Mouse (Mus musculus) MEL (cell line): ENCODE measurements around the gene Ubr7. TPM values are rescaled to one million over a fixed set of nuclear protein-coding genes. Genes with fewer than 3 reads are reported as not detected.

Source experiments
- DNase-seq: peaks from one replicate; pipeline ENCODE4 v3.0.0; 2011; ENCODE audit warnings: low read depth, low spot score
- H3K27ac ChIP-seq: 2 replicates; pipeline ENCODE4 v1.5.1; 2012; ENCODE audit warnings: low read depth, mild to moderate bottlenecking, control low read depth, low read length, moderate library complexity; ENCODE audit not compliant: control insufficient read depth
- H3K27me3 ChIP-seq, 2 experiments: fragments of 150-350 bp in 1 of 2; sonication (generic) in 1 of 2; 2 replicates each; pipeline ENCODE4 v1.6.1; 2012; ENCODE audit warnings: low read length in 2 of 2, mild to moderate bottlenecking in 2 of 2, improper control_type of control experiment in 1 of 2, moderate library complexity in 1 of 2; ENCODE audit not compliant: insufficient read depth in 2 of 2, control insufficient read depth in 1 of 2
- H3K36me3 ChIP-seq, 2 experiments: 2 replicates each; pipeline ENCODE4 v1.6.1; 2012 to 2014; ENCODE audit warnings: low read length in 2 of 2, improper control_type of control experiment in 1 of 2, inconsistent platforms in 1 of 2, mild to moderate bottlenecking in 1 of 2; ENCODE audit not compliant: insufficient read depth in 2 of 2, control insufficient read depth in 1 of 2
- H3K4me1 ChIP-seq, 2 experiments: fragments of 150-350 bp in 1 of 2; sonication (generic) in 1 of 2; 2 replicates each; pipeline ENCODE4 v1.6.1; 2012; ENCODE audit warnings: low read length in 2 of 2, improper control_type of control experiment in 1 of 2, mild to moderate bottlenecking in 1 of 2; ENCODE audit not compliant: insufficient read depth in 2 of 2, control insufficient read depth in 1 of 2
- H3K4me3 ChIP-seq, 2 experiments: fragments of 150-350 bp in 1 of 2; sonication (generic) in 1 of 2; 2 replicates each; pipeline ENCODE4 v1.5.1; 2012; ENCODE audit warnings: low read depth in 2 of 2, low read length in 2 of 2, mild to moderate bottlenecking in 2 of 2, moderate library complexity in 2 of 2, control low read depth in 1 of 2, improper control_type of control experiment in 1 of 2; ENCODE audit not compliant: control insufficient read depth in 1 of 2, insufficient read depth in 1 of 2
- H3K79me2 ChIP-seq: 2 replicates; pipeline ENCODE4 v1.6.1; 2012; ENCODE audit warnings: mild to moderate bottlenecking, low read length, moderate library complexity; ENCODE audit not compliant: control insufficient read depth, poor library complexity, insufficient read depth
- H3K9ac ChIP-seq: 2 replicates; pipeline ENCODE4 v1.6.1; 2012; ENCODE audit warnings: low read depth, mild to moderate bottlenecking, control low read depth, low read length, moderate library complexity; ENCODE audit not compliant: control insufficient read depth, poor library complexity, severe bottlenecking
- H3K9me3 ChIP-seq: fragments of 150-350 bp; sonication (generic); replicated peaks from 2 replicates; pipeline ENCODE4 v1.6.1; 2012; ENCODE audit warnings: mild to moderate bottlenecking, low read length, improper control_type of control experiment, moderate library complexity; ENCODE audit not compliant: insufficient read depth
- CHD1 ChIP-seq: IDR thresholded peaks from 2 replicates; pipeline ENCODE4 v1.6.1; 2012; ENCODE audit warnings: low read depth, mild to moderate bottlenecking, inconsistent platforms, low read length, improper control_type of control experiment
- GATA1 ChIP-seq: IDR thresholded peaks from 2 replicates; pipeline ENCODE4 v1.6.1; 2011; ENCODE audit warnings: low read depth, low read length, improper control_type of control experiment
- HCFC1 ChIP-seq: IDR thresholded peaks from 2 replicates; pipeline ENCODE4 v1.6.1; 2012; ENCODE audit warnings: low read depth, mild to moderate bottlenecking, inconsistent platforms, low read length, improper control_type of control experiment, moderate library complexity
- MAFK ChIP-seq: IDR thresholded peaks from 2 replicates; pipeline ENCODE4 v1.6.1; 2011; ENCODE audit warnings: low read depth, mild to moderate bottlenecking, low read length, improper control_type of control experiment, borderline replicate concordance
- MAZ ChIP-seq: IDR thresholded peaks from 2 replicates; pipeline ENCODE4 v1.6.1; 2012; ENCODE audit warnings: low read depth, mild to moderate bottlenecking, inconsistent platforms, low read length, improper control_type of control experiment
- MXI1 ChIP-seq: IDR thresholded peaks from 2 replicates; pipeline ENCODE4 v1.6.1; 2011; ENCODE audit warnings: mild to moderate bottlenecking, low read depth, low read length, improper control_type of control experiment
- MYC ChIP-seq: IDR thresholded peaks from 2 replicates; pipeline ENCODE4 v1.6.1; 2011; ENCODE audit warnings: low read depth, mild to moderate bottlenecking, low read length, improper control_type of control experiment, moderate library complexity
- NELFE ChIP-seq: IDR thresholded peaks from 2 replicates; pipeline ENCODE4 v1.6.1; 2011; ENCODE audit warnings: low read depth, low read length, improper control_type of control experiment
- POLR2AphosphoS2 ChIP-seq: IDR thresholded peaks from 2 replicates; pipeline ENCODE4 v1.6.1; 2011; ENCODE audit warnings: low read length, improper control_type of control experiment
- POLR2AphosphoS5 ChIP-seq: IDR thresholded peaks from 2 replicates; pipeline ENCODE4 v1.6.1; 2012; ENCODE audit warnings: low read depth, borderline replicate concordance, mild to moderate bottlenecking, inconsistent platforms, low read length, moderate library complexity, mixed read lengths
- SIN3A ChIP-seq: IDR thresholded peaks from 2 replicates; pipeline ENCODE4 v1.6.1; 2012; ENCODE audit warnings: low read length, improper control_type of control experiment, inconsistent platforms
- TAL1 ChIP-seq: IDR thresholded peaks from 2 replicates; pipeline ENCODE4 v1.6.1; 2012; ENCODE audit warnings: mild to moderate bottlenecking, inconsistent platforms, low read length, moderate library complexity, mixed read lengths
- TCF12 ChIP-seq: IDR thresholded peaks from 2 replicates; pipeline ENCODE4 v1.6.1; 2014; ENCODE audit warnings: low read depth, mild to moderate bottlenecking, inconsistent platforms, low read length, improper control_type of control experiment, moderate library complexity
- USF1 ChIP-seq: IDR thresholded peaks from 2 replicates; pipeline ENCODE4 v1.6.1; 2014; ENCODE audit warnings: low read depth, mild to moderate bottlenecking, inconsistent platforms, low read length, improper control_type of control experiment, moderate library complexity
- ZKSCAN1 ChIP-seq: IDR thresholded peaks from 2 replicates; pipeline ENCODE4 v1.6.1; 2012; ENCODE audit warnings: low read depth, mild to moderate bottlenecking, inconsistent platforms, low read length, improper control_type of control experiment, moderate library complexity
- polyA plus RNA-seq, 2 experiments: library from polyadenylated mRNA; stranded (reverse) in 1 of 2; unstranded in 1 of 2; fragments of >175 nt in 1 of 2; fragments of >200 nt in 1 of 2; gene quantifications; 2 replicates each; pipeline versions ENCODE4 v1.2.1 to v1.2.4; 2012; ENCODE audit warnings: low replicate concordance in 2 of 2, low read depth in 1 of 2; ENCODE audit not compliant: insufficient read length in 2 of 2, insufficient read depth in 1 of 2, missing spikeins in 1 of 2
- total RNA-seq: library from RNA; depleted of rRNA; stranded (reverse); fragments of 300-350 nt; gene quantifications from 2 replicates; pipeline ENCODE4 v1.2.3, GENCODE M21; 2012

Ubr7 gene
- total and polyA plus RNA-seq, 3 experiments, result 62.3 to 68.1 TPM; not detected in 1

DNA sequence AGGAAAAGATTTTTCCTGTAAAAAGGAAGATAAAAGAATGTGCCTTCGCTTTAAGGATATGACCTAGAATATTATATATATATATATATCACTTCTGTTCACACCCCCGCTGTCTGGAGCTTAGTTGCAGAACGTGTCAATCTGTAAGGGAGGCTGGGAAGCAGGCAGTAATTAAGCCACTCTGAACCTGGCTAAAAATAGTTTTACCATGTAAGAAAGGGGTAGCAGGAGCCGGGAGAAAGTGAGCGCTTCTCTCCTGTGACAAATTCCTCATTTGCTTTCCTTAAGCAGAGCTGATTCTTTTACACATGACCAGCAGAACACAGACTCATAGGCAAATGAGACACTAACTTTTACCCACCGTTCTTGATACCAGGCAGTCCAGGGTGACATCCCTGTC is 33.9 kb upstream of the Ubr7 start:
- Histone ChIP-seq H3K27me3 (no peaks in the 10 kb centered on the region), H3K9me3 (no peaks in the 10 kb centered on the region), H3K36me3 (peaks cover 0 to 8% of the 10 kb centered on the region in 2 experiments; a peak in 2 of 4 replicates), H3K4me1 (peaks cover 0 to 16% of the 10 kb centered on the region in 2 experiments; a peak in 2 of 4 replicates), H3K9ac (no peak overlapping the region), H3K4me3 (no peak overlapping the region), H3K27ac (no peak overlapping the region), H3K79me2 (no peaks in the 10 kb centered on the region)
- no peak for DNase-seq
- TF ChIP-seq HCFC1 (no peak), GATA1 (no peak), MYC (no peak), TAL1 (no peak)

DNA sequence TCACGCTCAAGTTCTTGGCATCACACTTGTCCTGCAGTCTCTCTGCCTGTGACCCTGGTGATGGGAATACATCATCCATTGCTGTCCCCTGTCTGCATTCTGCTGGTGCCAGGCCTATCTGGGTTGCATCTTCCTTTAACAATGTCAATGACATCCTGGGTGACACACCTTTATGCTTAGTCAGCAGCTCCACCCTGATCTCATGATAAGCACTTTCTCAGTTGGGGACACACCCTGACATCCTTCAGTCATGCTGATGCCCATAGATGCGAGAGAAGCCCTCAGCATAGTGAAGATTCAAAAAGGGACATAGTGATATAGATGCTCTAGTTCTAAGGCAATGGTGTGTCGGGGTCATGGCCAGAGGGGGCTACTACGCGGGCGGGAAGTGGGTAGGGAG is 32.6 kb upstream of the Ubr7 start:
- Histone ChIP-seq H3K79me2 (no peaks in the 10 kb centered on the region), H3K4me1 (peaks cover 0 to 21% of the 10 kb centered on the region in 2 experiments; a peak in 2 of 4 replicates), H3K9ac (no peak overlapping the region), H3K4me3 (no peak overlapping the region)
- TF ChIP-seq ZKSCAN1 (no peak), GATA1 (peak; percentile 60), TCF12 (no peak), MAZ (no peak), SIN3A (no peak), NELFE (no peak), MAFK (peak; percentile 68; the same call in 1 of the 2 replicates), POLR2AphosphoS2 (no peak), CHD1 (no peak)
- TF ChIP-seq, all 39 proteins: peak for 2
- DNase-seq, result peak; percentile 32
- H3K9me3 ChIP-seq, result no peaks in the 10 kb centered on the region
- H3K27me3 ChIP-seq, result no peaks in the 10 kb centered on the region
- no peak overlapping the region for H3K27ac ChIP-seq
- H3K36me3 ChIP-seq, result peaks cover 0 to 11% of the 10 kb centered on the region in 2 experiments; a peak in 2 of 4 replicates

DNA sequence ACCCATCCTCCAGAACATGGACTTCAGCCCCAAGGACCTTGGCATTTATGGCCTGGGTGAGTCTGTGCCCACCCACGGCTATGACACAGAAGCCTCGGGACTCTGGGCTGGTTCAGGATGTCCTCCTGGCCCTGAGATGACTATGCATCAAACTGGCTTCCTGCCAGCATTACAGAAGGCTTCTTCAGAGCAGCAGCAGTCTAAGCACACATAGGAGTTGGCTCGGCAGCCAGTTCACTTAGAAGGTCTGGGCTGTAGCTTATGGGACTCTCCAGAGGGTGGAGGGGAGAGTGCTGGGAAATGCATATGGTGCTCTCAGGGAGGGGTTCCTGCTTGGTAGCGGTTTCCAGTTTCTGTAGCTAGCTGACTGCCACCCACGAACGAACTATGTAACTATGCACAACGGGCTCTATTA is 32.0 kb upstream of the Ubr7 start:
- Histone ChIP-seq H3K27ac (no peak overlapping the region), H3K79me2 (no peaks in the 10 kb centered on the region), H3K9ac (no peak overlapping the region), H3K4me1 (peaks cover 0 to 26% of the 10 kb centered on the region in 2 experiments; a peak in 2 of 4 replicates), H3K9me3 (no peaks in the 10 kb centered on the region), H3K4me3 (no peak overlapping the region), H3K27me3 (no peaks in the 10 kb centered on the region), H3K36me3 (peaks cover 0 to 11% of the 10 kb centered on the region in 2 experiments; a peak in 2 of 4 replicates)
- DNase-seq, result peak; percentile 56
- TF ChIP-seq POLR2AphosphoS5, result no peak
- no peak for TF ChIP-seq USF1
- TF ChIP-seq MXI1, result no peak
